Mouse (Mus musculus): ENCODE measurements at regions not wholly inside any gene's neighbourhood (a gene's known extent, or its start where the extent isn't known, plus 50 kb on each side); places are given as distances from the start of the nearest gene placed in this dataset.

DNA sequence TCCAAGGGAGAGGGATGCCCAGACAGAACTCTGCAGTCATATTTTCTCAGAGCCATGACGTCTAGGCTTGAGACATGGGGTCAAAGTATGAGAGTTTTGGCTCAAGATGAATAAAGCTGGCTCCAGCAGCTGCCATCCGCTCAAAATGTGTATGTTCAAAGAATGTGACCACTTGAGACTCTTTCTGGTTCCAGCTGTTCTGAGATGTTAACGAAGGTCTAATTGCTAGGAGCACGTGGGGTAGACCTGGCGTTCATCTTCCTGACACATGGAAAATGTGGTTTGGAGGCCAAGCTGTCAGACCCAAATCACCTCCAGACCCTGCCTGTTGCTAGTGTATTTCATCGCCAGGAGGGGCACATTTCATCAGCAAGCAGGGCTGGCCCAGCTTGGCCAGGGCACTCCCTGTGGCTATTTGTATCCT lies 58.9 kb upstream of the Ankrd1 start:
- DNase-seq (ENCODE audit: low read depth, low spot score) = no peak

DNA sequence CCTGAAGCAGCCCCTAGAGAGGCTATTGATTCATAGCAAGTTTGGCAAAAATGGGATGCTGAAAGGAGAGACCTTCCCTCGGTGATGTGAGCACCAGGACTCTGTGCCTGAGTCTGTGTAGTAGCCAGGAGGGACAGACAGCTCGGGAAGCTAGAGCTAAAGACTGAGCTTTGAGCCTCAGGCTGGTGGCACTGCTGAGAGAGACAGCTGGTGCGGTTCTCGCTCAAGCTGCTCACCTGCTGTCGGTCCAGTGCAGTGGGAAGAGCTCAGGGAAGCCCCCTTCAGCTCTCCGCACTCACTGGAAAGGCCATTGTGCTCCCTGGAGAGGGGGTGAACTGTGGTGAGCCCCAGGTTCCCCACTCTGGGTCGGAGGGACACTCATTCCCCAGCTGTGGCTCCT lies 60.4 kb upstream of the Ankrd1 start:
- DNase-seq (ENCODE audit: low read depth, low spot score) = no peak

DNA sequence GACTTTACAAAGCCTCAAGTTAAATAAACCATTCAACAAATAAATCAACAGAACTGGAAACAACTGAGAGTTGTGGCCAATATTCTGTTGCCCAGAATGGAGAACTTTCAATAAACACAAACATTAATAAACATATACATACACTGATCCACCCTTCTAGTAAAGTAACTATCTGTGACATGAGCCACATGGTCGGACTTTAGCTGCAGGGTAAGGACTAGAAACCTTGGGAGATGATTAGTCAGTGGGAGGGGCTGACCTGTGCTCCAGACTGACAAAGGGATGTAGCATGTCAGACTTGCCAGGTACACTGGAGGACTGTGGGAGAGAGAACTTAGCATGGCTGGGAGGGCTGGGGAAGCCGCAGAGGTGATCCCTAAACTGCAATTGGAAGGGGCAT lies 61.6 kb upstream of the Ankrd1 start:
- no peak for DNase-seq (ENCODE audit: low read depth, low spot score)

DNA sequence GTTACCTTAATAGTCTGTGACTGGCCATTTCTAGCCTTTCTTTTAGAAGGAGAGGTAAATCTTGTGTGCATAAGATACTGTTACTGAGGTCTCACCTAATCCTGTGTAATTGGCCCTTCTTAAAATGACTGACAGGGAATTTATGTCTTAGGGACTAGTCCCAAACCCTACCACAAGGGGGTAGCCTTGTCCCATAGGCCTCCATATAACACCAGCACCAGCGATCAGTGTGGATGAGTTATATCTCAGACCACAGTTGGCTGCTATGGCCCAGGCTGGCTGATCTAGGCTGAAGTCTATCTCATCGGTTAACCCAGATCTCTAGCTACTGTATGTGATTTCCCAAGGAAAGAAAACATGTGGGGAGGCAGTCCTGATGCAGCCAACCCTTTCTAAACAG lies 63.2 kb upstream of the Ankrd1 start:
- no peak for DNase-seq (ENCODE audit: low read depth, low spot score)

DNA sequence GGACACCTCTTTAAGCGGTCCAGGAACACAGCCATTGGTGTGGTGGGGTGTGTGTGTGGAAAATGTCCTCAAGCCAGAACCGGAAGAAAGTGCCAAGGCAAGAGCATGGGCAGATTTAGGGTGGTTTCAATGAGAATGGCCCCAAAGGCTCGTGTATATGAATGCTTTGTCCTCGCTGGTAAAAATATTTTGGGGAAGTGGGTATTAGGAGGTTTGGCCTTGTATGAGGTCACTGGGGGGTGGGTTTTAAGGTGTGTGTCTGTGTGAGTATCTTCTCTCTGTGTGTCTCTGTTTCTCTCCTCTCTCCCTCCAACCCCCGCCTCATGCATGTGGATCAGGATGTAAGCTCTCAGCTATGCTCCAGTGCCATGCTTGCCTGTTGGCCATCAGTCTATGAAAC lies 69.8 kb upstream of the Ankrd1 start:
- no peak for DNase-seq (ENCODE audit: low read depth, low spot score)

DNA sequence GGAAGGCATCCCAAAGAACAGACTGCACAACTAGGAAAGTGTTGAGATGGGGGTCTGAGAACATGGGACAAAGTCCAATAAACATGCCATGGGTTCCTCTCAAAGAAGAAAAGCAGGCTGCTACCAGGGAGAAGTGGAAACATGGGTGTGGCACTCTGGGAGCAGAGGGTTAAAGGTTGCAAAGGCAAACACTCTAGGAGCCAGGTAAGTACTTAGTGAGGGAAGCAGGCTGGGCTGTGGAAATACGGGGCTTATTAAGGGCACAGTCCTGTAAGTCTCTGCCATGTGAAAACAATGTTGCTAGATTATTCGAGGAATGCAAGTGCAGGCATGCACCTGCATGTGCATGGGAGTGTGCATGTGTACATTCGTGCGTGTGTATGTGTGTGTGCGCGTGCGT lies 71.7 kb upstream of the Ankrd1 start:
- no peak for DNase-seq (ENCODE audit: low read depth, low spot score)

DNA sequence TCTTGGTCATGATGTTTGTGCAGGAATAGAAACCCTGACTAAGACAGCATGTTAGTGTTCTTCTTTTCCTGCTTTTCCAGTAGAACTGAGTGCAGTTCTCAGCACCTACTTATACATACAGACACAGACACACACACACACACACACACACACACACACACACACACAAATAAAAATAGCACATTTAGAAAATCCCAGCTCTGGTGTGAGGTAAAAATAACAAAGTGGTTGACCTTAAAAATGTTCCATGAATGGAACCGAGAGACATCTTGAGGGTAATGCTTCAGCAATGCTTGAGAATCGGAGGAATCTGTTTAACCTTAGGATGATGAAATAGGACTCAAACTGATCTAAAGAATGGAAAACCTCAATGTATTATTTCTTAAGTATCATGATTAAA lies 84.4 kb upstream of the Ankrd1 start:
- DNase-seq (ENCODE audit: low read depth, low spot score) = no peak

DNA sequence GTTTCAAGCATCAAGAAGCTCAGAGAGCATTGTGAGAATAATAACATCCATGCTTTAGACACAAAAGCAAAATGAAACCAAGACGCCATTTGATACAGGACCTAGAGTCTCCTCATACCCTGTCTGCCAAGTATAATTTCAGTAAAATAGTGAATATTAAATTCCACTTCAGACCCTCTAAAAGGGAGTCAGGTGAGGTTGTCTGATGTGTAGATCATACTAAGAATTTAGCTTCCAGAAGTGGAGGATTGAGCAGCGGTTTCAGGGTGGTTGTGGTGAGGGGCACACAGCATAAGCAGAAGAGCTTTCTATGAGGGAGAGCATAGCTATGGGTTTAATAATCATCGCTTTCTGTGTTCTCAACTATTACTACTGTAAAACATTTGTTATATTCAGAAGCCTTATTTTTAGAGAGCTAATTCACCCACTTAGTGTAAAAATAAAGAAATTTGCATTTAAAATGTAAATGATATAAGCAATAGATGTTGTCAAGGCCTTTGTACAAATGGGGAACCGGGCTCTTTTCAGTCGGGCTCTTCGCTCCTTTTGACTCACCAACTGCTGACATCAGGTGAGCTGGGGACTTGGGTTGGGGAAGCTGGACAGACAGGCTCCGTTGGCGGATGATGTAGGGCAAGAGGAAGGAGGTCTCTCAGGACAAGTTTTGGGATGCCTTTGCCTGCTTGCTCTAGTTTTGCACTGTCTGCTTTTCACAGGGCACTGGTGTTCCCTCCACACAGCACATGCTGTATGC lies 85.2 kb upstream of the Ankrd1 start:
- no peak for DNase-seq (ENCODE audit: low read depth, low spot score)

DNA sequence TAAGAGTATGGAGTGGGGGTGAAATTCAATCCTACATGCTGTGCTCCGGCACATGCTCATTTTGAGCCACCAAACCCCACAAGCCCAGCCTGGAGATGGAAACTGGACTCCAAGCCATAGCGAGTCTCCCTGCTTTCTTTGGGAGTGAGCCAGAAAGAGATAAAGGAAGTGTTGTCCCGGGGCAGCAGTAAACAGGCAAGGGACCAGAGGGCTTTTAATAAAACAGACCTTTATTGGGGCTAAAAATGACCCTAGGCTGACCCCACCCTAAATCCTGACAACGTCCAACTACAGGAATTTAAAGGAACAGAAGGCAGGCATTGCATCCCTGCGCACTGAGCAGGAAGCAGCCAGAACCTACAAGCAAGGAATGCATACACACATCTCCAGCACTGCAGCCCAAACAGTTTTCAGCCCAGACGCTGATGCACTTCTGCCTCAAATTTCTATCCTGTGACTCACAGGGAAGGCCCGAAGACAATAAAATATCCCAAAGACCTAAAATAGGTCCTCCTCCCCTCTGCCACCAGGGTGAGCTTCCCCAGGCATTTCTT lies 87.9 kb upstream of the Ankrd1 start:
- no peak for DNase-seq (ENCODE audit: low read depth, low spot score)

DNA sequence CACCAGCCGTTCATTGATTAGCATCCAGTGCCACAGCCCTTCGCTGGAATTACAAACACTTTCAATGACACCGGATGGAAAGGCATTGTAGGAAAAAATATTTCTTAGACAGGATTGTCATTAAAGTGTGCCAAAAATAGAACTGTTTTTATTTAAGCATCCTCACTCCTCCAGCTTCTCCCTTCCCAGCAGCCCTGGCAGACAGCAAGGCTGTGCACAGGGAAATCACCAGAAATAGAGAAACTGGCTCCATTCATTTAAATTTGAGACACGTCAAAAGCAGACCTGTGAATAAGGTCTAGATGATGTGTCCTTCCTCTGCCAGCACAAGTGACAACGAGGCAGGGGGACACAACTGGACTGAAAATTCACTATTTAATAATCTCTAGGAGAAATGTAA lies 88.5 kb upstream of the Ankrd1 start:
- DNase-seq (ENCODE audit: low read depth, low spot score) = no peak

DNA sequence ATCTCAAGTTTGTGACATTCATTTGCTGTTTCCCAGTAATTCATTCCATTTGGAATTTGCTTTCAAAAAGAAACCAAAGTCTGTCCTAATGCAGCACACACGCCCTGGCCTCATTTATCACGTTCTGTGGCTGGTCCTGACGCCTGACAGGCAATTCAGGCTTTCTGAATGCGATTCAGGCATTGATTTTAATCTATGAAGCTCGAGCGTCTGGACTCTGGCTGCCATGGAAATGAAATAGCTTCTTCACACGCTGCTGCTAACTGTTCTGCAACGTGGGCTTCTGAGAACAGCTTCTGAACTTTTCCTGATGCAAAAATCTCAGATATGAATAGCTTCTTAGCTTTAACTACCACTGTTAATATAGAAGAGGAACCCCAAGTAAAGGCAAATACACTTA lies 93.6 kb upstream of the Ankrd1 start:
- DNase-seq (ENCODE audit: low read depth, low spot score) = no peak

DNA sequence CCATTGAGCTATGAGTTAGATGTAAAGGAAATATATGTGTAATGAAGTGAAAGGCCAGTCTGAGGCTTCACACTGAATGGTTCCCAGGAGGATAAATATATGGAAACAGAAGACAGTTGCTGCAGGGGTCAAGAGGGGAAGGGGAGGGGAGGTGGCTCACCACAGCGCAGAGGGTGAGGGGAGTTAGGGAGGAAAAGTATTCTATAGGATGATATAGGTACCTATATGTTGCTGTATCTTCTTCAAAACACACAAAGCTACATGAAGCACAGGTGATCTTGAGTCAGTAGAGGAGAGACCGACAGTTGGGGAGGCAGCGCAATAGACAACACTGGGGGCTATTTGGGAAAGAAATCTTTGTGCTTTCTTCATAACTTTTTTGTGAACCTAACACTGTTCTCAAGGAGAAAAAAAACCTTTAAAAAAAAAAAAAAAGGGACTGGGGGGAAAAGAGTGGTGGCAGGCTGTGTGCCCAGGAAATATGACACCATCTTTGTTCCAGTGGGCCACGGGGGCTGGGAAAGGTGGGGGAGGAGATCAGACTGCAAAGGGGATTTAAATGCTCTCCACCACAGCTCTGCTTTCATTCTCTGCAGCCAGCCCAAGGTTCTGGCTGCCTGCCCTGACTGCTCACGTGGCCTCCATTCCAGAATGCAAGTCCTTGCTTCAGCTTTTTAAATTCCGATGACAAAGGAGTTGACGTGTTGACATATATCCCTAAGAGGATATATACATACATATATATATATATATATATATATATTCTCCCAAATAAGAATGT lies 94.5 kb upstream of the Ankrd1 start:
- no peak for DNase-seq (ENCODE audit: low read depth, low spot score)

DNA sequence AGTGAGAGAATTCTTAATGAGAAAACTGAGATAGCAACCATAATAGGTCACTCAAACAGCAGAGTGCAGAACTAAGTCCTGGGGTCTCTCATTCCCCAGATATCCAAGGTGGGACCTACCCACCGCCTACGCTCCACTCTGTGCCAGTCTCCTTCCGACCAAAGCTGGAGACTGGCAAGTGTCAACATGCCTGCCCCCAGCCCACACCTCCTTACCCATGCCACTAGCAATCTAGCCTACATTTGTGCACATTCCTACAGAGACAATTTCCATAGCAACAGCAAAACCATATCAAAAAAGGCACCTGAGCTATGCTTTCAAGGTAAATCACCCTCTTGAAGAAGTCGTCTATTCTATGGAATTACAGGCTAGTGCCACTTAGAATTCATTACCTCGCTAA lies 97.3 kb upstream of the Ankrd1 start:
- DNase-seq (ENCODE audit: low read depth, low spot score) = no peak

DNA sequence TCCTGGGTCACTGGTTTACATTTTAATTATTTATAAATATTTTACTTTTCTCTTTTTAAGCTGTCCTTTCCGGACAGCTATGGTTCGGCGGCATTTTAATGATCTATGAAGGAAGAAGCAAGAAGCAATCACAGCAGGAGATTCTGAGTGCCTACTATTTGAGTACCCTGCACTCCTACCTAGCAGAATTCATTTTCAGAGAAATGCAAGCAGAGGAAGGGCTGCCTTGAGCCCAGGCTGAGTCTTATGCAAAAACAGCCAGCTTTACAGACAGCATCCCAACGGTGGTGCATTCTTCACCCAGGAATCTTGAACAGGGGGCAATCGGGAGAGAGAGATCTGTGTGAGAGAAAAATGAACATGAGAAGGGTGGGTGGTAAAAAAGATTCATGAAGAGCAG lies 97.7 kb upstream of the Ankrd1 start:
- no peak for DNase-seq (ENCODE audit: low read depth, low spot score)

DNA sequence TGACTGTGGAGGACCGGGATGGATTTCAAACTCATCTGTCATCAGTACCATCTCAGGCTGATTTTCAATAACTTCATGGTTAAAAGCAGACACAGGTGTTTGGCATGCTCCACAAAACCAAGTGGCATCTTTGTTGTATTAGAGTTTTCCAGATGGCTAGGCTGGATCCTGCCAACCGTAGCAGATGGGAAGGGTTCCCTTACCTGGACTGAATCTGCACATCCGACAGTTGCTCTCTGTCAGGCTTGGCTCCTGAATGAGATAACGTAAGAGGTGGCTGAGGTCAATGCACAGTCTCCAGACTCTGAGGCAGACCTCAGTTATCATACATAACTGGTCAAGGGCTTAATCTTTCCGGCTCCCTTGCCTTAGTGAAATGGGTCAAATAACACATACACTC lies 99.0 kb upstream of the Ankrd1 start:
- no peak for DNase-seq (ENCODE audit: low read depth, low spot score)

DNA sequence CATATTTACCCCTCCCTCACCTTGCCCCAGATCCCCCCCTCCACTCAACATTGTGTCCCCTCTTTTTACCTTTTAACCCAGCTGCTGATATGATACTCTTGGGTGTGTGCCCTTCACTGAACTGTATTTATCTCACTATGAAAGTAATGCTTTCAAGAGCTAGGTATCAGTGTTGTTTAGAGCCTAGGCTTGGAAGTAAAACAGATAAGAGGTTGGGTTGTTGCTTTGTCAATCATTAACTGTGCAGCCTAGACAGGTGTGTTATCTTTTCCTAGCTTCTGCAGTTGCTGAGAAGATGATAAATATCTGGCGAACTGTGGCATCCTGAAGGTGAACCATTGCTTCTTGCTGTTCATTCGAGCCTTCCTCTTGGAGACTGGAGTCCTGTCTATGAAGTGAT lies 101.2 kb upstream of the Ankrd1 start:
- no peak for DNase-seq (ENCODE audit: low read depth, low spot score)

DNA sequence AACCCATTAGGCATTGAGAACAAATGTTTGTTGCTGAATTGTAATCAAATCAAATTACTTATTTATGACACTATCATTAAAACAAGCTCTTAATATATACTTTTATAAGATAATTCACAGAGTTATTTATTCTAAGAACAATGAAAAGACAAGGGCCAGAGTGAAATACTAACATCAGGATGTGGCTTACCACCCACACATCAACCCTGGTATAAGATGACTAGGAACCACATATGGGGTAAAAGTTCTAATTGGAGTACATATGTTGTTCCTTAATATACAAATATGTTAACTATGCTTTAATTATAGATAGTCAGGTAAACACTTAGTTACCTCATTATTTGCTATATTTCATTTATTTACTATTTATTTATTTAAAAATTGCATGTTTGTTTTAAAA lies 101.7 kb upstream of the Ankrd1 start:
- DNase-seq (ENCODE audit: low read depth, low spot score) = no peak

DNA sequence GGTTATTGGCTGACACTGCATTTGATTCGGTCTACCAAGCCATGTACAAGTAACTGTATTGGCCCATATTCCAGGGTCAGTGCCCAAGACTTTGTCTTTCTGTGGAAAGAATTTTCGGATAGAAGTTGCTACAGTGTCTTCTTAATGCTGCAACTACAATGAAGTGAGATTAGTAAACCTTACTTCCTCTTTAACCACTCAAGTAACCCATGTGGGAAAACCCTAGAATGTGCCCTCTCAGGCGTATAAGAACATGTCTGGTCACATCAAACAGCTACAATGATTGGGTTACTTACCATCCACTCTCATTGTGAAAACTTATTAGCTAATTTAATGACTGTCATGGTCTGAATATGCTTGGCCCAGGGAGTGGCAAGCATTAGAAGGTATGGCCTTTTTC lies 102.3 kb upstream of the Ankrd1 start:
- no peak for DNase-seq (ENCODE audit: low read depth, low spot score)

DNA sequence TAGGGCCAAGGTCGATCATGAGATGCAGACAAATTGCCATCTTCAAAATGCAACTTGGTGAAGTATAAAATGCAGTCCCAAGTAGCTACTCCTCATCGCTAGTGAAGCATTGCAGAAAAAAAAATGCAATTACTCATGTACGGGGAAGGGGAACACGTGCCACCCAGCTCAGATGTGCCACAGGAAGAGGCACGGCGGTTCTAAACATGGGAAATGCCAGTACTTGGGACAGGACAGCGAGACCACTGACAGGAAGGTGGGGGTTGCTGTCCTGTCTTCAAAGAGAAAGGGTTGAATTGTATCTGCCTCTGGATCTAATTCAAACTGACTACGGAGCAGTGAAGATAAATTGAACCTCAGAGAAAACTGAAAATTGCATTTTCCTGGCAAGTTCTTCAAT lies 104.6 kb upstream of the Ankrd1 start:
- DNase-seq (ENCODE audit: low read depth, low spot score) = no peak

DNA sequence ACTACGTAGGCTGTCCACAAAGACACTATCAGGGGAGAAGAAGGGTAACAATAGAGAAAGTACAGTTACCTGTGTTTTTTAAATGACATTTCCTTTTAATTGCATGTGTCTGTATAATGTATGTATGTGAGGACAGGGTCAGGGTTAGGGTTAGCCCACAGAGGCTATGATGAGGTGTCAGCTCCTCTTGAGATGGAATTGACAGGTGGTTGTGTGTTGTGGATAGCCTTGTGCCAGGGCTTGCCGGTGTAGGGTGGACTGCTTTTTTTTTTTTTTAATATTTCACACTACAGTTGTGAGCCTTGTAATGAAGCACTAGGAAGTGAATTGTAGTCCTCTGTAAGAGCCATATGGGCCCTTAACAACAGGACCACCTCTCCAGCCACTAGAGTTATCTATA lies 105.7 kb upstream of the Ankrd1 start:
- no peak for DNase-seq (ENCODE audit: low read depth, low spot score)

DNA sequence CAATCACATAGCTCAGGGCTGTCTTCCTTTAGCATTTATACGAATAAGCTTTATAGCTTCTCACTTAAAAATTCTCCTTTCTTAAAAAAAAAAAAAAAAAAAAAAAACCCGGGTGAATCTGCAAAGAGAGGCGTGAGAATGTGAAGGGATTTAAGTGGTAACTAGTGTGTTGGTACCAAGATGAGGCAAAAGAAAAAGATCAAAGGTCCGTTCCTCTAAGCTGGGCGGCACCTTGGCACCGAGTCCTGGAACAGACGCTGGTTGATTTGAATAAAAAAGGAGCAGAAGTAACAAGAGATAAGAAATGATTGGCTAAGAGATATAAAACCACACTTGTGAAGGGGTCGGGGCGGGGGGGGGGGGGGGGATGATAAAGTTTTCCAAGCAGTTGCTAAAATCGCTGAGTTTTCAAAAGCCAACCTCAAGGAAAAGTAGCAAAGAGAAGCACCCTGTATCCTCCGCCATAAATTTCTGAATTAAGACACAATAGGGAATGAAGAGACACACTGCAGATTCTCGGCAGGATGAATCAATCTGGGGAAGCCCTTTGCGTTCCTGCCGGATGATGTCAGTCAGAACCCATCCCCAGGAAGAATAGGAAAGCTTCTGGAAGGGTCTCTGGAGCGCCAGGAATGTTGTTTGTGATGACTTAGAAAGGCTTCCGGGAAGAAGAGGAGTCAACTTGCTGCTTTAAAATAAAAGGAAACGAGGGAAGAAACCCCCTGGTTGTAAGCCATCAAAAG lies 107.7 kb upstream of the Ankrd1 start:
- no peak for DNase-seq (ENCODE audit: low read depth, low spot score)

DNA sequence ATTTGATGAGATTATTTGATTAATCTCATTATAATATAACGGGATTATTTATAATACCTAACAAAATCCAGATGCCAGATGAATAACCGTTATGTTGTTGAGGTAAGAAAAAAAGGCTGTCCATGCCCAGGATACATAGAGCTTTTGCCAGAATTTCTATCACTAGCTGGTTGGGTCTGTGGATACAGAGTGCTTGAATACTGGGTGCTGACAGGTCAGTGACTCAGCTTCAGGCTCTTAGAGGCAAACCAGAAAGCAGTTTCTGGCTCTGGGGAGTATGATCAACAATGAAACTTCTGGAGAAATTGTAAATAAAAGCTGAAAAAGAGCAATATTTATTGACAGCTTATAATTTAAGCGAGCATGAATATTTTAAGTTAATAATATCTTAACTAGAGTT lies 109.4 kb upstream of the Ankrd1 start:
- DNase-seq (ENCODE audit: low read depth, low spot score) = no peak
